Mouse (Mus musculus) kidney, adult 2 months (tissue): ENCODE measurements around the gene Arpp21.

Source experiments
- CTCF ChIP-seq: fragments of 200-500 bp; conservative IDR thresholded peaks from 2 replicates; pipeline ENCODE4 v1.5.1; 2011; ENCODE audit warnings: low read depth, mild to moderate bottlenecking, control low read depth, low read length, moderate library complexity, mixed read lengths; ENCODE audit not compliant: insufficient read depth, insufficient read length
- POLR2A ChIP-seq: fragments of 200-500 bp; IDR thresholded peaks from one replicate; pipeline ENCODE4 v1.6.1; 2011; ENCODE audit warnings: low read depth, low read length, control low read depth

DNA sequence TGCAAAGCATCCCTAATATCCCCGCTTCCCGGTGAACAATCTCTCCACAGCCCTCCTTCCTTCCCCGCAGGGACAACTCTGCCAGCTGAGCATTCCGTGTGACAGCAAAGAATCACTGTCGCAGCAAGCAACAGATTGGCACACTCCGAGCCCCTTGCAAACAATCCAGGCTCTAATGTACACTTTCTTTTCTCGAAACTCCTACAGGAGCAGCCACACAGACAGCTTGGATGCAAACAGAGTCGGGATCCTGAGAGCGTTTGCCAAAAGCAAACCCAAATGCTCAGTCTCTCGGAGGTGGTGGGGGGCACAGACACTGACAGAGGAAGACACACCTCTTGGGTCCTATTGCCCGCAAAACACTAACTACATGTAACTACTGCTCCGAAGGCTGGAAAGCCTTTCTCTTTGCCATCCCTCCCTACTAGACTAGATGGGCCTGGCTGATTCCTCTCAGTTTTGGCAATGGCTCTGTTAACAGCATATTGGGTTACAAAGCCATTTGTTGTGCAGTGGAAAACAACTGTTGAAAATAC is 47.3 kb downstream of the Arpp21 start:
- no peak for TF ChIP-seq POLR2A
- no peak for TF ChIP-seq CTCF
